Mouse (Mus musculus) lung, postnatal 36 days (tissue): ENCODE measurements around the gene Serpinb1b.
A peak's percentile ranks its signal among the peaks of the same experiment; 100 is the strongest.
"Not testable (repeated sequence)": the region's sequence is repeated elsewhere in the genome, so short reads cannot be mapped to it uniquely, and the experiment has no call there.

ENCODE experiments used
- DNase-seq: peaks from one replicate; pipeline ENCODE4 v3.0.0; 2022; ENCODE audit warnings: mixed read lengths

Serpinb1b gene

GRCm38 (mm10) chr13:33078056-33078705 is at the start of gene Serpinb1b:
TSS of gene Serpinb1b (plus strand) at chr13:33078575.
- DNase-seq = peak; percentile 30

GRCm38 (mm10) chr13:33029478-33029877 is 48.9 kb upstream of the Serpinb1b start:
- DNase-seq = not testable (repeated sequence)

DNA sequence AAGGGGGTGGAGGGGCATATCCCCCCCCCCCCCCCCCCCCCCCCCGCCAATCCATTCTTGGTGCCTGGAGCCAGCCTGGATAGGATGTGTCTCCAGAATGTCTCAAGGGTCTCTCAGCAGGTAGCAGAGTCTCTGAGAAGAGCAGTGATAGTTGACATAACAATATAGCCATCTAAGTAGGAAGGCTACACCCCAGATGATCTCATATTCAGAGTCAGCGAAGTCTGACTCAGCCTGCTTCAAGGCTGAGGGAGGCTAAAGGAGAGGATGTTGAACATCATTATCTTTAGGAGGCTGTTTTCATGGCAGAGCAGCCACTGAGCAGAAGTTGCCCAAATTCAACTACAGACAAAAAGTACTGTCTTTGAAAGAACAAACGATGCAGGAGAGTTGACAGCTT is 48.1 kb upstream of the Serpinb1b start:
- no peak for DNase-seq

DNA sequence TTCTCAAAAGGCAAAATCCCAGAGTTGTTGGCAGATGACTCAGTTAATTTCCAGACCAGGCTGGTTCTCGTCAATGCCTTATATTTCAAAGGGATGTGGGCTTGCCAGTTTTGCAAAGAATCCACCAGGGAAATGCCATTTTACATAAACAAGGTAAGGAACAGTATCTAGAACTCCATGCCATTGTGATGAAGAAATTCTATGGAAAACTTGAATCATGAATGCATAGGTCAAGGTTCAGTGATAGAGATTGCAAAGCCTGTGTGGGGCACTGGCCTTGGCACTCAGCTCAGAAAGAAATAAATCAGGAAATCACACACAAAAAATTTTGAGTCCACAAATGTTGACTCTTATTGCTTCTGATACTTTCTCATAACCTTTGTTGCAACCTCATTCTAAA is 42.9 kb upstream of the Serpinb1b start:
- no peak for DNase-seq

DNA sequence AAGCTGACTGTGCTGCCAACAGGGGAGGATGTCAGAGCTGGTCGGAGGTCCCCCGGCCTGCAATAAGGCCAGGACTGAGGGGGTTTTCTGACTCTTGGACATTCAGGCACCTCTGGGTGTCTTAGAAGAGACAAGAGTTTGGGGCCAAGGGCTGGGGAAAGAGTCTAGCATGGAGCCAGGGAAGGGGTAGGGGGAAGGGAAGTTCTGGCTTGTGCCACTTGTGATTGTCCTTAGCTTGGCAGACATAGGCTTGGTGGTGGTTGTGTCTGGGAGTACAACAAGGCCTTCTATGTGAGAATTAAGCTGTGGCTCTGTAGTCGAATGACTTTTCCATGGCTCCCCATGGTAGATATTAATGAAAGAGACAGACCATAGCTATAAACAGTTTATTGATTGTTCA is 34.8 kb upstream of the Serpinb1b start:
- no peak for DNase-seq

DNA sequence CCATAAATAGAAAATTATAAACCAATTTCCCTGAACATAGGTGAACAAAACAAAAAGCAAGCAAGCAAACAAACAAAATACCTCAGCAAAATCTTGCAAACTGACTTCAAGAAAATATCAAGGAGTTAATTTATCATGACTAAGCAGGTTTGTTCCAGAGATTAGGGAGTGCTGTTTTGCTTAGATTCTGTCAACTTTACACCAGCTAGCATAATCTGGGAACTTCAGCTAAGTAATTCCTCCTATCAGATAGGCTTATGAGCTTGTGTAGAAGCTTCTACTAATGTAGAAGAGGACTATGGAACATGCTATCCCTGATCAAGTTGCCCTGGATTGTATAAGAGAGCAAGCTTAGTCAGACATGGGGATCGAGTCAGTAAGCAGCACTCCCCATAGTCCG is 31.1 kb upstream of the Serpinb1b start:
- DNase-seq = no peak

- no peak for DNase-seq
These were observed 30.2 kb upstream of the Serpinb1b start for GRCm38 (mm10) chr13:33048187-33048586.

- no peak for DNase-seq
These were observed 26.7 kb upstream of the Serpinb1b start for GRCm38 (mm10) chr13:33051697-33052096.

GRCm38 (mm10) chr13:33063048-33063447 is 15.3 kb upstream of the Serpinb1b start:
- DNase-seq = no peak

GRCm38 (mm10) chr13:33067387-33067977 is 10.9 kb upstream of the Serpinb1b start:
- DNase-seq = no peak

GRCm38 (mm10) chr13:33068164-33068563 is 10.2 kb upstream of the Serpinb1b start:
- DNase-seq = no peak

DNA sequence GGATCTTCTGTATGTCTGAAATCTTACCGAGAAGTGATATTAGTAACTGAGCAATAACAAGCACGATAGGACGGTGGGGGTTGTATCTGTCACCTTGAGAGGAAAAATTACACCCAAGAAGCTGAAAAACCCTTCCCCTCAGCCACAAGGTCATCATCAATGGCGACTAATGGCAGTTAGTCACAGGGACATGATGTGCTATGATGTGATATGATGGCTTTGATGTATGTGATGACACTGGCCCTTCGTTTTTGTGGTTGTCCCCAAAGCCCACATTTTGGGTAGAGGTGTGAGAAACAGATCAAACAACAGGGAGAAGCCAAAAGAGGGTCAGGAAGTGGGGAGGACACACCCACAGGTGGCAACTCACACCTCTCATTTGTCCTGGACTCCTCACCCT is 6.6 kb upstream of the Serpinb1b start:
- no peak for DNase-seq

DNA sequence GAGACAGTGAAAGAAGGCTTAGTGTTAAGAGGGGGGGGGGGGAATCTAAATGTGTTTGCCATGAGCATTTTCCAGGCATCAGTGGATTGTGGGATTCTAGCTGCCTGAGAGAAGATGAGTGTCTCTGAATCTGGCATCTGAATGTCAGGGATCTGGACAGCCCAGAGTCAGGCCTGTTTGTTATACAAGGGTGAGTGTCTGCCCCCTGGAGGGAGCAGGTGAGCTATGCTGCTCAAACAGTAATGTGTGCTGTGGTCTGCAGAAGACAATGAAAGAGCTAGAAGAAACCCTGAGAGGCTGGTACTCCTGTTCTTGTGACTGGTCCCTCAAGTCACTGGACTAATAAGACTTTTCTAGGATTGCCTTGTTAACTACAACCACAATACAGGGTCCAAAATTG is 4.3 kb upstream of the Serpinb1b start:
- DNase-seq = peak; percentile 86

GRCm38 (mm10) chr13:33076247-33076646 is 2.1 kb upstream of the Serpinb1b start:
- DNase-seq = no peak

DNA sequence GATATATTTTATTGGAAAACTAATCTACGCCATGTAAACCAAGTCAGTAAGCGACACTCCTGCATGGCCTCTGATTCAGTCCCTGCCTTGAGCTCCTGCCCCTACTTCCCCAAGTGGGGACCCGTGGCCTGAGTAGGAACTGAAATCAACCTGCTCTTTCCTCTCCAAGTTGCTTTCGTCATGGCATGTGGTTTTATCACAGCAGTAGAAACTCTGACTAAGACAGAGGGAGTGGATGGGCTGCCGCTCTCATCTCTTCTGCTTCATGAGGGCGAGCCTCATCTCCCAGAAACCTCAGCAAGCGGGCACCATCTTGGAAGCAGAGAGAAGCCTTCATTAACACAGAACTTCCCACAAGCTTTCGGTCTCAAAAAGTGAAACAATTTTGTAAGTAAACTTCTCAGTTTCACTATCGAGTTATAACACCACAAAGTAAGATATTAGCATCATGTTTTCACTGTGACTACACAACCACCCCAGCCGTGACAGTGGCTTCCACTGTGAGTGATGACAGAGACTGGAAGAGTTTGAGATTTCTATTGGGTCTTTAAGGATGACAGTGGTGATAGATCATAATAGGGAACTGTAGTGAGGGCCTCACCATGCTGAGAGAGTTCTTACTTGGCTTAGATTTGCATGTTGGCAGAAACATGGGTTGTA is 1.2 kb upstream of the Serpinb1b start:
- DNase-seq = peak; percentile 29

GRCm38 (mm10) chr13:33079391-33079790 is 1.0 kb downstream of the Serpinb1b start:
- DNase-seq = peak; percentile 56

DNA sequence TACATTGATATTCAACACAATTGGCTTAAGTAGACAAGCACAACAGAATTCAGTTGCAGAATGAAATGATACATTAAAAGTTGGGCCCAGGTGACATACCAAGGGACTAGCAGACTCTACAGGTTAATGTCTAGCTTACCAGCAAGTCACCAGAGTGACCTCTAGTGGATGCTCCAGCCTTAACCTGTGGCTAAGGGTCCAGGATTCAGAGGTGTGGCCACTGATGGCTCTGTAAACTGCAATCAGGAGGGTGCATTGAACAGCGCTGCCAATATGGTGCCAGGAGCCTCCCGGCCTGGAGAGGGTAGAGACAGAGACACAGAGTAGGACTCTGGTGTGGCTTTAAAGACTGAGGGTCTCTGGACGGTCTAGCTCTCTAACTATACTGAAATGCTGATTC is 2.0 kb downstream of the Serpinb1b start:
- peak; percentile 75 for DNase-seq

DNA sequence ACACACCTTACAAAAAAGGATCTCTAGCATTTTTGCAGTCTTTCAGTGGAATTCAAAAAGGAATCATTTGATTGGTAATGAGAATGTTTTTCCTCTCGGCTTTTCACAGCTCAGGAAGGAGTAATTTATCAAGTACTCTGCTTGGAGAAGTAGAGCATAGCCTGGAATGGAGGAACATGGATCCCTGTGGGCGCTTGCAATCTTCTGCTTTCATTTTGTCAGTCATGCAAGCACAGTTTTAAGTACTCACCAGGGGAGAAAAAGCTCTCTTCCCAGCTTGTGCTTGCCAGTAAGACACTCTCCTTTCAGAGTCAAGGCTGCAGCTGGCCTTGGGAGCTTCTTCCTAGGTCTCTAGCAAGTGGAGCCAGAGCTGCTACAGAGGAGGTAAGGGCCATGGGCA is 5.5 kb downstream of the Serpinb1b start:
- no peak for DNase-seq

DNA sequence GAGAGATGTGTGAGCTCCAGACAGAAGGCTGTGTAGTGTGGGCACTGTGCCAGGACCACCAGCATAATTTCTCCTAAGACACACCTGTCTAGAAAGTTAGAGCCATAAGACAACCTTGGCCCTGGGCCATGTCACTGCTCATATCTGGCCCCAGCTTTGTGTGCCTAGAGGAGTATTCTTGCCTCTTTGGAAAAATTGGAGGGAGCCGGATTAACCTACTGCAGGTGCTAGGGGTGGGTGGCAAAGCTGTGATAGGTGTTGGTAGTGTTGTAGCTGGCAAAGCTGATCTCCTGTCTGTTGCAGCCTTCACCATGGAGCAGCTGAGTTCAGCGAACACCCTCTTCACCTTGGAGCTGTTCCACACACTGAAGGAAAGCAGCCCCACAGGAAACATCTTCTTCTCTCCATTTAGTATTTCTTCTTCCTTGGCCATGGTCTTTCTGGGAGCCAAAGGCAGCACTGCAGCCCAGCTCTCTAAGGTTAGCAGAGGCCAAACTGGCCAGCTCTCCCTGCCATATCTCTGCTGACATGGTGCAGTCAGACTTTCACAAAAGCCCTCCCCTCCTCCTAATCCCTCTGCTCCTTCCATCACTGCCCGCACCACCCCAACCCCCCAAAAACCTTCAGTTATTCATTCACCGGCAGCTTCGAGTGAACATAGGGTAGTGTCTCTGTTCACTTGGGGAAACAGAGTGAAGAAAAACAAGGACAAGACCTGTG is 6.8 kb downstream of the Serpinb1b start:
- DNase-seq = no peak

GRCm38 (mm10) chr13:33085695-33086432 is 7.5 kb downstream of the Serpinb1b start:
- peak; percentile 77 for DNase-seq

- DNase-seq = no peak
These were observed 11.2 kb downstream of the Serpinb1b start for GRCm38 (mm10) chr13:33089566-33089965.

- DNase-seq = no peak
These were observed 12.2 kb downstream of the Serpinb1b start for GRCm38 (mm10) chr13:33090546-33090945.

DNA sequence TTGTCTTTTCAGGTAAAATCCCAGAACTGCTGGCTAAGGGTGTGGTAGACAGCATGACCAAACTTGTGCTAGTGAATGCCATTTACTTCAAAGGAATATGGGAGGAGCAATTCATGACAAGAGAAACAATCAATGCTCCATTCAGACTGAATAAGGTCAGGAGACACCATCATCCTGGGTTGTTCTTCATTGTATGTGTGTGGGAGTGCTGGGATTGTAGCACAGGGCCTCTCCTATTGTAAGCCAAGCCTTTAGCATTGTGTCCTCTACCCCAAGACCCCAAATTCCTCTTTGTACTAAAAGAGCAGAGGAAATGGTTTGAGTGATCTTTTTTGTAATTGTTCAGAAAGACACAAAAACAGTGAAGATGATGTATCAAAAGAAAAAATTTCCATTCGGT is 12.9 kb downstream of the Serpinb1b start:
- no peak for DNase-seq
